Mouse (Mus musculus) intestine, embryonic 16.5 days (tissue): Measurements from ENCODE around the gene Rbm47. TPM values are rescaled to one million over a fixed set of nuclear protein-coding genes. Genes with fewer than 3 reads are reported as not detected.

Experiments
- ATAC-seq: fragments of 200-750 bp; cut with Nextera tagmentation; 2 replicates; pipeline ENCODE4 v1.8.0; 2017; ENCODE audit warnings: moderate TSS enrichment, moderate library complexity
- H3K27ac ChIP-seq: fragments of 300-500 bp; sonication (generic); 2 replicates; pipeline ENCODE4 v1.5.1; 2014; ENCODE audit warnings: mild to moderate bottlenecking, low read length
- H3K27me3 ChIP-seq: fragments of 300-500 bp; sonication (generic); replicated peaks from 2 replicates; pipeline ENCODE4 v1.6.1; 2014; ENCODE audit warnings: low read length, control low read depth, mixed read lengths; ENCODE audit not compliant: control insufficient read depth, insufficient read depth
- H3K36me3 ChIP-seq: fragments of 300-500 bp; sonication (generic); 2 replicates; pipeline ENCODE4 v1.6.1; 2014; ENCODE audit warnings: low read length, control low read depth; ENCODE audit not compliant: control insufficient read depth, insufficient read depth
- H3K4me1 ChIP-seq: fragments of 300-500 bp; sonication (generic); 2 replicates; pipeline ENCODE4 v1.6.1; 2014; ENCODE audit warnings: low read length, control low read depth, mixed read lengths; ENCODE audit not compliant: control insufficient read depth, insufficient read depth
- H3K4me2 ChIP-seq: fragments of 300-500 bp; sonication (generic); 2 replicates; pipeline ENCODE4 v1.6.1; 2014; ENCODE audit warnings: low read depth, low read length, control low read depth
- H3K4me3 ChIP-seq: fragments of 300-500 bp; sonication (generic); 2 replicates; pipeline ENCODE4 v1.5.1; 2014; ENCODE audit warnings: mild to moderate bottlenecking, low read length
- H3K9ac ChIP-seq: fragments of 300-500 bp; sonication (generic); 2 replicates; pipeline ENCODE4 v1.6.1; 2014; ENCODE audit warnings: low read depth, low read length
- H3K9me3 ChIP-seq: fragments of 300-500 bp; sonication (generic); 2 replicates; pipeline ENCODE4 v1.6.1; 2016; ENCODE audit warnings: low read length, control low read depth; ENCODE audit not compliant: control insufficient read depth
- WGBS: fragments of 180-500 bp; shearing (Covaris S2); extraction: QIAGEN DNeasy Blood & Tissue Kit; methylation state at CpG from one replicate; pipeline ENCODE4 v1.1.7; 2014; 5-methylcytosine and 5-hydroxymethylcytosine counted together
- polyA plus RNA-seq: library from polyadenylated mRNA; unstranded; fragments of >200 nt; fragmentation: Nextera tagmentation; extraction: Ambion mirVana; gene quantifications from 2 replicates; pipeline ENCODE4 v1.2.1, GENCODE M21; 2015

The Rbm47 gene
- polyA plus RNA-seq, 1 experiment from 2014 or later: 149 TPM

DNA sequence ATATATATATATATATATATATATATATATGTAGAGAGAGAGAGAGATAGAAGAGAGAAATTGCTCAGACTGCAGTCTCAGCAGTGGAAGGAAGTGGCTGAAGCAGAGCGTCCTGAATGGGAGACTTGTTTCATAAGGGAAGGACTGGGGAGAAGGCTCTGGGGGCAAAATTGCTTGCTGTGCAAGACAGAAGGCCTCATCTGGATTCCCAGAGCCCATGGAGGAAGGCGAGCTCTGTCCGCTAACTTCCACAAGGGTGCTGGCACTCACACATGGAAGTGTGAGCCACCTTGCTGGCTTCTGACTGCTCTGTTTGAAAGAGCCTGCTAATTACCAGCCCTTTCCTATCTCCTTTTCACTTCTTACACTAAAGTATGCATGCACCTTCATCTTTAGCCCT is 70.1 kb downstream of the Rbm47 start:
- Histone ChIP-seq H3K4me3 (no peak overlapping the region), H3K4me1 (peaks cover 14% of the 10 kb centered on the region; the same call in 1 of the 2 replicates), H3K4me2 (no peak overlapping the region), H3K27me3 (no peaks in the 10 kb centered on the region), H3K9me3 (no peaks in the 10 kb centered on the region), H3K36me3 (no peaks in the 10 kb centered on the region), H3K27ac (no peak overlapping the region), H3K9ac (no peak overlapping the region)
- no peak for ATAC-seq
- 86% methylated on average over 3 of the region's 3 CpGs for WGBS

DNA sequence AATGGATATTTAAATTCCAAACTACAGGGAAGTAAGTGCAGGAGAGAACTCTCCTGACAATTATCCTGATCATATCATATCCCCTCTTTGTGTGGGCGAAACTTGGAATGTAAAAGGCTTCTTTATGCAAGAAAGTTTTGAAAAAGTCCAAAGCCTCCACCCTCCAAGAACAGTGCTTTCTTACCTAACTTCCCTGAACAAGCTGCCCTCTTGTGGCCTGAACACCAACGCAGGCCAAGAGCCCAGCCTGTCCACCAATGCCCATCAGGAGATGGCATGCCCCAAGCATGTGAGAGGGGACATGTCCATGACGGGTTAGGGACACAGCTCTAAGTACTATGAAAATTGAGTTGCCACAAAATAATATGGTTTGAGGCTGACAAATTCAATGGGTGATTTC is 71.3 kb downstream of the Rbm47 start:
- H3K27ac ChIP-seq: no peak overlapping the region
- H3K4me3 ChIP-seq: no peak overlapping the region
- H3K4me2 ChIP-seq: no peak overlapping the region
- no peaks in the 10 kb centered on the region for H3K27me3 ChIP-seq
- 72% methylated on average over 3 of the region's 3 CpGs for WGBS
- no peak for ATAC-seq
- H3K4me1 ChIP-seq: peaks cover 12% of the 10 kb centered on the region; the same call in 1 of the 2 replicates
- H3K36me3 ChIP-seq: no peaks in the 10 kb centered on the region
- H3K9ac ChIP-seq: no peak overlapping the region
- no peaks in the 10 kb centered on the region for H3K9me3 ChIP-seq

GRCm38 (mm10) chr5:66100322-66100721 is 72.6 kb downstream of the Rbm47 start:
- no peak overlapping the region for H3K27ac ChIP-seq
- WGBS: 76% methylated on average over 8 of the region's 8 CpGs
- H3K9ac ChIP-seq: no peak overlapping the region
- H3K9me3 ChIP-seq: no peaks in the 10 kb centered on the region
- H3K4me2 ChIP-seq: no peak overlapping the region
- H3K27me3 ChIP-seq: no peaks in the 10 kb centered on the region
- no peak overlapping the region for H3K4me3 ChIP-seq
- no peaks in the 10 kb centered on the region for H3K36me3 ChIP-seq
- peaks cover 6% of the 10 kb centered on the region; the same call in 1 of the 2 replicates for H3K4me1 ChIP-seq
- ATAC-seq: no peak

DNA sequence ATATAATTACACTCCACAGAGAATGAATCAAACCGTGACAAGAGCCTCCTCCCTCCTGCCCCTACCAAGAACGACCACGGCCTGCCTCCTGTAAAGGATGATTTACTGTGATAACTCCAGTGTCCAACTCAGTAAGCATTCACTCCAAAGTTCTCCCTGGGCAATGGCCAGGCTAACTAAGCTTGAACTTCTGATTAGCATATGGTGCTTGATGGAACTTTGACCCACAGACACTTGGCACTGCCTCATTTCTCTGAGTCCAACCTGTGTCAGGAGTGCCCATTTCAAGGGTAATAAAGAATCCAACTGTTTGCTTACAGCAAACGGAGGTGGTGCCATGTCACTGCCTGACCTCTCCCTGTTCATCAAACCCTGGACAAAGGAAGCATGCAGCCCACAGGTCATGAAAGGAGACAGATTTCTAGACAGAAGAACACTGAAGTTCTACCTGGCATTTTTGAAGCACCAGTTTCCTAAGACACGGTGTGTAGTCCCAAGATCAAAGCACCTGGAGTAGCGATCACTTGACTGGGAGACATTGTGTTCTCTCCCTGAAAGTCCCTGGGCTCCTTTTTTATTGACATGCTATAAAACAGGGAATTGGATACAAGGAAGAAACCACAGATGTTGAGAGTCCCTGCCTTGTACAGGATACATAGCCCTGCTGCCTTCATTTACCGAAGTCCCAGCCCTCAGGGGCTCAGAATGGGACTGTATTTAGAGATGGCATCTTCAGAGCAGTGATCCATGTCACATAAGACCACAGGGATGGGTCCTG is 74.6 kb downstream of the Rbm47 start:
- WGBS: 39% methylated on average over 7 of the region's 7 CpGs
- H3K27ac ChIP-seq: peak overlapping the region; percentile 90
- ATAC-seq: peak; percentile 85

DNA sequence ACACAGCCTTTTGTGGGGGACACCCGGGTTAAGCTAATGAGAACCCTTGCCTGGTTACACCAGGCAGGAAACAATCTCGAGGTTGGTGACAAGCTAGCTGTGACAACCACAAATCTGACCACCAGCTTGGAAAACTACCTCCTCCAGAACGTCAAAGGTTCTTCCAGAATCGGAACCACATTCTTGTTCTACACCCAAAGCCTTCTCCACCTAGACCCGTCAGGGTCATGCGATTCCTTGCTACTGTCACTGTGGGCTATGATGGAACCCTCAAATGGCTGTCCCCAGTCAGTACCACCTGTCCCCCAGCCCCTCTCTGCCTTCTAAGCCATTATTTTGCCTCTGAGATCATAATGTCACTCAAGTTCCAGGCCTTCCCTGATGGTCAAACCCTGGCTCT is 76.8 kb downstream of the Rbm47 start:
- WGBS: 87% methylated on average over 6 of the region's 6 CpGs
- Histone ChIP-seq H3K4me1 (peaks cover 9% of the 10 kb centered on the region; the same call in 1 of the 2 replicates), H3K4me2 (no peak overlapping the region), H3K9me3 (no peaks in the 10 kb centered on the region), H3K9ac (no peak overlapping the region), H3K4me3 (no peak overlapping the region), H3K36me3 (no peaks in the 10 kb centered on the region), H3K27ac (peak overlapping the region; percentile 28; the same call in 1 of the 2 replicates), H3K27me3 (no peaks in the 10 kb centered on the region)
- ATAC-seq: no peak

More for the DNA sequence above, 74.6 kb downstream of the Rbm47 start:
- H3K4me1 ChIP-seq: peaks cover 9% of the 10 kb centered on the region; the same call in 1 of the 2 replicates
- H3K4me2 ChIP-seq: peak overlapping the region; percentile 27; the same call in 1 of the 2 replicates
- H3K4me3 ChIP-seq: no peak overlapping the region
- H3K36me3 ChIP-seq: no peaks in the 10 kb centered on the region
- 0 out of 2 replicates have a peak overlapping the region, but pooled peaks have one; percentile 12 for H3K9ac ChIP-seq
- no peaks in the 10 kb centered on the region for H3K9me3 ChIP-seq
- H3K27me3 ChIP-seq: no peaks in the 10 kb centered on the region

DNA sequence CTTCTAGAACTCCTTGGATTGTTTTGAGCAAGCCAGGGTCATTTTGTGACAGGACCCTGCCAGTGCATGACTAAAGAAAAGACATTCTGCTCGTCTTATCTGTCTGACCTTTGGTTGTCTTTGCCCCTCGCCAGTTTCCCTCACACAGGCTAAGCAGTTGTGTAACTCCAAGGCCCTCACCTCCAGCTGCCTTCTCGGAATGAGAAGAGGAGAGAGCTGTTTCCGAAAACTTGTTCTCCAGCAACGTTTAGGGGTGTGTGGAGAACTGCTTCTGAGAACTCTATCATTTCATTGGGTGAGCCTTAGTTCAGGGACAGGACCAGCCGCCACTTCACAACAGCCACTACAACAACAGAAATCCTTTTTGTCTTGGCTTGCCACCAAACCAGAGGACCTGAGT is 77.8 kb downstream of the Rbm47 start:
- Histone ChIP-seq H3K27me3 (no peaks in the 10 kb centered on the region), H3K36me3 (no peaks in the 10 kb centered on the region), H3K4me2 (no peak overlapping the region), H3K4me1 (peaks cover 10% of the 10 kb centered on the region; the same call in 1 of the 2 replicates), H3K9ac (no peak overlapping the region), H3K27ac (peak overlapping the region; percentile 68), H3K9me3 (no peaks in the 10 kb centered on the region), H3K4me3 (no peak overlapping the region)
- 46% methylated on average over 6 of the region's 6 CpGs for WGBS
- no peak for ATAC-seq

DNA sequence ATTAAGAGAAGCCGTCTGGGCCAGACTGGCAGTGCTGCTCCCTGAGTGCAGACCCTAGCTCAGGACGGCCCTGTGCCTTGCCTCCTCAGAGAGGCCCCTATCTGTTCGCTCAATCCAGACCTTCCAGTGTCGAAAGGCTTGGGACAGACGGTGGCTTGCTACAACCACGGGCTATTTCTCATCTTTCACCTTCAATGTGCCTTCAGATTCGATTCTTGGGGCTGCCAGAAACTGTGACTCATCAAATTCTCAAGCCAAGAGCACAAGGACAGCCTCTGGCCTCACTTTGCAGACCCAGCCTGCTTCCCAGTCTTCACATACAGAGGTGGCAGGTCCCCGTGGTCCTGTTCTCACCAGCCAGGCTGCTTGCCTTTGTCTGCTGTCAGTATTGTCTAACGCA is 82.9 kb downstream of the Rbm47 start:
- no peaks in the 10 kb centered on the region for H3K27me3 ChIP-seq
- no peaks in the 10 kb centered on the region for H3K36me3 ChIP-seq
- no peak overlapping the region for H3K9ac ChIP-seq
- 43% methylated on average over 9 of the region's 9 CpGs for WGBS
- peak; percentile 59 for ATAC-seq
- H3K27ac ChIP-seq: no peak overlapping the region
- H3K4me1 ChIP-seq: peaks cover 5% of the 10 kb centered on the region
- H3K4me2 ChIP-seq: no peak overlapping the region
- no peaks in the 10 kb centered on the region for H3K9me3 ChIP-seq
- H3K4me3 ChIP-seq: no peak overlapping the region

- Histone ChIP-seq H3K4me3 (no peak overlapping the region), H3K4me1 (peaks cover 5% of the 10 kb centered on the region), H3K36me3 (no peaks in the 10 kb centered on the region), H3K9ac (no peak overlapping the region), H3K4me2 (no peak overlapping the region), H3K9me3 (no peaks in the 10 kb centered on the region), H3K27ac (no peak overlapping the region), H3K27me3 (no peaks in the 10 kb centered on the region)
- ATAC-seq: peak; percentile 24; the same call in 1 of the 2 replicates
- 48% methylated on average over 4 of the region's 4 CpGs for WGBS
These were observed 83.3 kb downstream of the Rbm47 start for GRCm38 (mm10) chr5:66089600-66089999.

DNA sequence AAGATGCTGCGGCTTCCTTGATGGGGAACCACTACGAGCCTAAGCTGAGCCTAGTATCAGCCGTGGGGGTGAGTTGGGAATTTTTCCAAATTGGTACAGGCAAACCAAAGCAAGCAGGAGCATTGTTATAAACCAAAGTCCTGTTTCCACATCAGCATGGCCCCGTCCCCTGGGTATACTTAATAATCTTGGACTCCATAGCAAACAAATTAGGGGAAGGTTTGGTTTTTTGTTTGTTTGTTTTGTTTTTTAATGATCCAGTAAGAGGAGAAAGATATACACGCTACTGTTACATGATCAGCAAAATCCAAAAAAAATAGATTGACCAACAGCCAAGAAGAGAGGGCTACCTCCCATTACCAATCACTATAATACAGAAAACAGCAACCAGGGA is 84.0 kb downstream of the Rbm47 start:
- Histone ChIP-seq H3K4me3 (no peak overlapping the region), H3K27ac (no peak overlapping the region), H3K36me3 (no peaks in the 10 kb centered on the region), H3K4me2 (no peak overlapping the region), H3K9ac (no peak overlapping the region), H3K27me3 (no peaks in the 10 kb centered on the region), H3K9me3 (no peaks in the 10 kb centered on the region), H3K4me1 (peaks cover 5% of the 10 kb centered on the region)
- WGBS: 82% methylated on average over 5 of the region's 5 CpGs
- no peak for ATAC-seq
